Mouse (Mus musculus) gastrocnemius, adult 8-10 months (tissue): Measurements from ENCODE around the gene Gm49661. TPM values are rescaled to one million over a fixed set of nuclear protein-coding genes. Genes with fewer than 3 reads are reported as not detected.

Source experiments
- DNase-seq, 2 experiments: peaks; one replicate each; pipeline ENCODE4 v3.0.0; 2022; ENCODE audit warnings: low spot score in 2 of 2
- microRNA-seq: library from miRNA; unstranded; fragments of <30 nt; microRNA quantifications from one replicate; pipeline ENCODE4 v1.2.0, GENCODE M21; 2022
- total RNA-seq, 4 experiments: library from RNA; stranded (reverse); gene quantifications; 2 replicates each; pipeline ENCODE4 v1.2.4; 2022

The Gm49661 gene
- total RNA-seq, 4 experiments from 2014 or later = 1.1 TPM; not detected in 3

DNA sequence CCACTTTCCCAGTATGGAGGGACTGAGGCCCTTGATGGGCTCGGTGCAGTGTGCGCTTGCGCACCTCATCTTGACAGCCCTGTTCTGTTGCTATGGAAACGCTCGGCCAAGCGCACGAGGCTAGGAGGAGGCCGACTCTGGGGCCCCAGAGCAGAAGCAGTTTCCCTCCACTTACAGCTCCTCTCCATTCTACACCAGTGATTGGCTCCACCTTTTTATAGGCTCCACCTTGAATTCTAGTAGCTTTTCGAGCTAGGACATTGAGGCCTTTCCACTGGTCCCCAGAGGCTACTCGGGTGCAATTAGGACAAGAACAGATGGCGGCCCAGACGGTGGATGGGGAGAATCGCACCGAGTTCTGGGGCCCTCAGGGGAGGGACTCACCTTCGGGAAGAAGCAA lies 34.4 kb downstream of the Gm49661 start:
- no peak for DNase-seq

- DNase-seq = no peak
These were observed 35.3 kb downstream of the Gm49661 start for GRCm38 (mm10) chr8:84933767-84934559.

DNA sequence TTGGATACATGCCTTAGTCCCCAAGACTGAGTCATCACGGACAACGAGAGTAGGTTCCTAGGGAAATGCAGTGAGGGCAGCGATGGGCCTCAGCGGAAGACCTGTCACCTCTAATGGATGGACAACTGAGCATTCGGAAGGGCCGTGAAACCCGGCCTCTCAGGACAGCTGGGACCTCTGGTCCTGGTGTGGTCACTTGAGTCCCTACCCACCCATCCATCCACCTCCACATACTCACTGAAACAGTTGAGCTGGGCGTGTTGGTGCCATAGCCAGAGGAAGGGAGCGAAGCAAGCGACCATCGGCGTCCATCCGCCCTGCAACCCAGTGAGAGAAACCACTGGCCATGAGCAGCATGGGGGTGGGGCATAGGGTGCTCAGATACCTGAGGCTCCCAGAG lies 38.7 kb downstream of the Gm49661 start:
- no peak for DNase-seq

DNA sequence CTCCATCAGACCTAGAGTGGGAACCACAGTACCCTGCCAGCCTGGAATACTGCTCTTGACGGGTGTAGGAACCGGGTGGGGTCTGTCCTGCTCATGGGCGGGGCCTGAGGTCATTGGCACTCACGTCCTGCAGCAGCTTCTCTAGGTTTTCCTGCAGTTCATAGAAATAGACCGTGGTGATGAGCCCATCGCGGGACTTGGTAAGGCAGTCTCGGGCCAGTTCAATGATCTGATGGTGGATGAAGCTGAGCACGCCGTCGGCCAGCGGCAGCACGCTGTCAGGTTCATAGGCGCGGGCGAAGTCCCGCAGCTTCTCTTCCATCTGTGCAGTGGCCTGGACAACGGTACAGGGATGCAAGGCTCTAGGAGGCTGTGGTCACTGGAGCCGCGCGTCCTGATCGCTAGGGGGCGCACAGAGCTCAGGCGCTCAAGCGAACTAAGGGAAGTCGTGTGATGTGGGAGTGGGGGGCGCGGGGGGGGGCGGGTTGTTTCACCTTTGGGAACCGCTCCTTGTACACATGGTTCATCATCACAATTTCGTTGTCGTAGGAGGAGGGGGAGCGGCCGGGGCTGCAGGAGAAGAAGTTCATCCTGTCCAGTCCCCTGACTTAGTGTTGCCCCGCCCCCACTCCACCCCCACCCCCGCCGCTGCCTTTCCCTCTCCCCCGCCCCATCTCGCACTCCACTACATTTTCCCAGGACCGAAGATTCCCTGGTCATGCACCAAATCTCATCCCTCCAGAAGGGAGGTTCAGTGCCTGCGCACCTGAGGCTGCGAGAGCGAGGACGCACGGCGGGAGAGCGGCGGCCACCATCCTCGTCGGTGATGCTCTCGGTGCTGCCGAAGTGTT lies 40.6 kb downstream of the Gm49661 start:
- peak in 1 of 2 experiments; percentile 41 for DNase-seq

GRCm38 (mm10) chr8:84927513-84927912 lies 41.7 kb downstream of the Gm49661 start:
- DNase-seq = no peak

- DNase-seq = no peak
These were observed 43.7 kb downstream of the Gm49661 start for GRCm38 (mm10) chr8:84925557-84925956.

DNA sequence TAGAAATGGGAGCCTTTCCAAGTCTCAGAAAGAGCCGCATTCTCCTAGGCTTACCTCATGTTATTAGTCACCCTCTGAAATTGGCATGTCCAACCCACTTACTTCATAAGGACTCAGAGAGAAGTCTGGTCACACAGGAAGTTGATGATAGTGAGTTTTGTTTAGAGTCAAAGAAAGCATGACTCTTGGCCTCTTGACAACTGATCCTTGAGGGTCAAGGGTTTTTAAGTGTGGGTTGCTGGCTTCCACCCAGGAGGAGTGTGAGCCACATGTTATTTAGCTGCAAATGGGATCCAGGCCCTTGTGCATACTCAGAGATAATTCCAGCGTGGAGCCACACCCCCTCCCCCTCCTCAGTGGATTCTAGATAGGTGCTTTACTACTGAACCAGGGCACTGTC lies 47.6 kb downstream of the Gm49661 start:
- DNase-seq = no peak

DNA sequence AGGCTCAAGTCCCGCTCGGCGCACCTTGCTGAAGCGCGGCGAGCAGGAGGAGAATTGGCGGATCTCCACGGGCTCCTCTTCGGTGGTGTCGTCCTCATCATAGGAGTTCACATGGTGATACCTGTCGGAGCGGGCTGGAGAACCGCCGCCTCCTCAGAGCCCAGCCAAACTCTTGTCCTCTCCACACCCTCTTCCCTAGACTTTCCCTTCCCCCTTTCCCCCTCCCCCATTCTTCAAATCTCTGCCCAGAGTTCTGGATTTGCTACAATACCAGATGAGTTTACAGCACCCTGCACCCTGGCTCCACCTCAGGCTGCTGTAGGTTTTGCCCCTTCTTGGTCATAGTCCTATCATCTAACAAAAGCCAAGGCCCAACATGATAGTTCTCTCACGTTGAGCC lies 50.6 kb downstream of the Gm49661 start:
- DNase-seq = no peak

- DNase-seq = no peak
These were observed 51.5 kb downstream of the Gm49661 start for GRCm38 (mm10) chr8:84917781-84918180.

Small RNA genes lying within 50 kb of the gene (microRNA-seq; reads per million reads assigned to microRNA genes)
- not detected for gene Gm24197

Other genes with a start within 250 kb of the Gm49661 start
- under 1 TPM in 3 of 4 experiments, not detected in 1; 0.43 to 0.56 (median 0.48) TPM for gene G430095P16Rik, start 246.4 kb downstream of the Gm49661 start, total RNA-seq
- gene Nfix, start 169.1 kb downstream of the Gm49661 start, total RNA-seq = 100 to 1,000 TPM; 507 to 604 (median 532) TPM
- 10 to 100 TPM in 3 of 4 experiments, 1 to 10 TPM in 1; 7.8 to 12.9 (median 12.2) TPM for gene Dand5, start 146.6 kb downstream of the Gm49661 start, total RNA-seq
- 10 to 100 TPM; 18.6 to 23.2 (median 20.8) TPM for gene Gadd45gip1, start 137.9 kb downstream of the Gm49661 start, total RNA-seq
- 100 to 1,000 TPM; 168 to 185 (median 180) TPM for gene Rad23a, start 128.8 kb downstream of the Gm49661 start, total RNA-seq
- gene Calr, start 122.5 kb downstream of the Gm49661 start, total RNA-seq = 100 to 1,000 TPM; 148 to 197 (median 154) TPM
- gene Farsa, start 112.4 kb downstream of the Gm49661 start, total RNA-seq = 10 to 100 TPM; 19.2 to 28.8 (median 24.5) TPM
- 1 to 10 TPM in 2 of 4 experiments, under 1 TPM in 2; 0.82 to 2.5 (median 1.5) TPM for gene Syce2, start 97.3 kb downstream of the Gm49661 start, total RNA-seq
- 10 to 100 TPM; 29.4 to 43.6 (median 36.2) TPM for gene Gcdh, start 75.5 kb downstream of the Gm49661 start, total RNA-seq
- not detected for gene Klf1, start 67.5 kb downstream of the Gm49661 start, total RNA-seq
- gene Dnase2a, start 60.9 kb downstream of the Gm49661 start, total RNA-seq = 1 to 10 TPM; 3.7 to 8.0 (median 6.1) TPM
- under 1 TPM in 1 of 4 experiments, not detected in 3; 0.07 TPM for gene Mast1, start 32.1 kb downstream of the Gm49661 start, total RNA-seq
- gene Rtbdn, start 22.4 kb downstream of the Gm49661 start, total RNA-seq = not detected
- gene Prdx2, start 154 bp upstream of the Gm49661 start, total RNA-seq = 100 to 1,000 TPM; 173 to 193 (median 187) TPM
- 10 to 100 TPM; 20.4 to 26.5 (median 23.9) TPM for gene Rnaseh2a, start 334 bp upstream of the Gm49661 start, total RNA-seq
- 1 to 10 TPM; 5.9 to 9.6 (median 7.5) TPM for gene Junb, start 9.3 kb upstream of the Gm49661 start, total RNA-seq
- gene Hook2, start 21.2 kb upstream of the Gm49661 start, total RNA-seq = 1 to 10 TPM; 2.0 to 3.1 (median 2.6) TPM
- not detected for gene Best2, start 45.1 kb upstream of the Gm49661 start, total RNA-seq
- gene Asna1, start 55.8 kb upstream of the Gm49661 start, total RNA-seq = 10 to 100 TPM; 57.1 to 67.3 (median 58.8) TPM
- gene Trir, start 57.4 kb upstream of the Gm49661 start, total RNA-seq = 10 to 100 TPM; 57.5 to 74.2 (median 66.1) TPM
- 10 to 100 TPM; 28.3 to 38.4 (median 32.6) TPM for gene Tnpo2, start 67.5 kb upstream of the Gm49661 start, total RNA-seq
- 1 to 10 TPM; 1.4 to 2.5 (median 1.8) TPM for gene Fbxw9, start 90.6 kb upstream of the Gm49661 start, total RNA-seq
- gene Gm5741, start 98.5 kb upstream of the Gm49661 start, total RNA-seq = not detected
- gene Dhps, start 102.3 kb upstream of the Gm49661 start, total RNA-seq = 10 to 100 TPM; 34.1 to 38.9 (median 36.0) TPM
- gene Wdr83os, start 111.3 kb upstream of the Gm49661 start, total RNA-seq = 10 to 100 TPM; 40.7 to 49.9 (median 46.3) TPM
- 10 to 100 TPM; 15.4 to 20.4 (median 16.0) TPM for gene Wdr83, start 111.9 kb upstream of the Gm49661 start, total RNA-seq
- gene Man2b1, start 113.8 kb upstream of the Gm49661 start, total RNA-seq = 1 to 10 TPM; 6.4 to 9.8 (median 8.1) TPM
- gene Zfp791, start 153.7 kb upstream of the Gm49661 start, total RNA-seq = 1 to 10 TPM in 2 of 4 experiments, under 1 TPM in 2; 0.51 to 1.4 (median 0.90) TPM
- gene Cks1brt, start 182.5 kb upstream of the Gm49661 start, total RNA-seq = not detected